Mouse (Mus musculus) colon, adult 2 months (tissue): Measurements from ENCODE around the gene Cdca5. TPM values are rescaled to one million over a fixed set of nuclear protein-coding genes. Genes with fewer than 3 reads are reported as not detected.

Source experiments
- polyA plus RNA-seq: library from polyadenylated mRNA; depleted of rRNA; stranded (reverse); fragments of >200 nt; gene quantifications from 2 replicates; pipeline ENCODE4 v1.2.3, GENCODE M21; 2012; rRNA removed

Cdca5 gene
- polyA plus RNA-seq, 1 experiment, result 4.1 TPM

Other genes starting within 250 kb of the Cdca5 start
- 29.7 and 32.5 TPM in 2 replicates for gene Frmd8, start 209.7 kb upstream of the Cdca5 start, polyA plus RNA-seq
- gene Slc25a45, start 207.2 kb upstream of the Cdca5 start, polyA plus RNA-seq, result 7.3 and 9.9 TPM in 2 replicates
- 0.57 and 0.62 TPM in 2 replicates for gene Tigd3, start 190.8 kb upstream of the Cdca5 start, polyA plus RNA-seq
- 53.4 and 61.3 TPM in 2 replicates for gene Dpf2, start 172.0 kb upstream of the Cdca5 start, polyA plus RNA-seq
- 7.0 and 7.3 TPM in 2 replicates for gene Cdc42ep2, start 160.2 kb upstream of the Cdca5 start, polyA plus RNA-seq
- gene Pola2, start 120.8 kb upstream of the Cdca5 start, polyA plus RNA-seq, result 22.8 and 27.7 TPM in 2 replicates
- gene Slc22a20, start 98.8 kb upstream of the Cdca5 start, polyA plus RNA-seq, result 0.06 TPM in 1 of 2 replicates, not detected in the other
- gene Capn1, start 69.1 kb upstream of the Cdca5 start, polyA plus RNA-seq, result 69.9 and 86.7 TPM in 2 replicates
- 56.5 and 68.0 TPM in 2 replicates for gene Syvn1, start 38.4 kb upstream of the Cdca5 start, polyA plus RNA-seq
- 11.1 and 13.7 TPM in 2 replicates for gene Mrpl49, start 27.2 kb upstream of the Cdca5 start, polyA plus RNA-seq
- 2,245 and 2,287 TPM in 2 replicates for gene Fau, start 27.1 kb upstream of the Cdca5 start, polyA plus RNA-seq
- gene Znhit2, start 23.8 kb upstream of the Cdca5 start, polyA plus RNA-seq, result 81.0 and 86.7 TPM in 2 replicates
- 68.6 and 88.1 TPM in 2 replicates for gene Tm7sf2, start 16.6 kb upstream of the Cdca5 start, polyA plus RNA-seq
- gene Vps51, start 7.8 kb upstream of the Cdca5 start, polyA plus RNA-seq, result 86.3 and 87.2 TPM in 2 replicates
- gene Tmem262, start 5.0 kb upstream of the Cdca5 start, polyA plus RNA-seq, result 1.3 TPM in 1 of 2 replicates, not detected in the other
- gene Gm28374, start 2.7 kb upstream of the Cdca5 start, polyA plus RNA-seq, result 0.34 and 0.72 TPM in 2 replicates
- 96.4 and 116 TPM in 2 replicates for gene Zfpl1, start within 50 bp of the Cdca5 start, polyA plus RNA-seq
- gene AC131692.1, start 9.4 kb downstream of the Cdca5 start, polyA plus RNA-seq, result not detected in 2 replicates
- gene Naaladl1, start 20.8 kb downstream of the Cdca5 start, polyA plus RNA-seq, result 17.8 and 47.8 TPM in 2 replicates
- 60.1 and 60.7 TPM in 2 replicates for gene Sac3d1, start 33.7 kb downstream of the Cdca5 start, polyA plus RNA-seq
- 59.0 and 65.6 TPM in 2 replicates for gene Snx15, start 43.3 kb downstream of the Cdca5 start, polyA plus RNA-seq
- gene Batf2, start 56.0 kb downstream of the Cdca5 start, polyA plus RNA-seq, result 60.8 and 73.8 TPM in 2 replicates
- gene Arl2, start 56.6 kb downstream of the Cdca5 start, polyA plus RNA-seq, result 95.4 and 114 TPM in 2 replicates
- 0.12 and 0.91 TPM in 2 replicates for gene Majin, start 99.4 kb downstream of the Cdca5 start, polyA plus RNA-seq
- 0.45 and 0.97 TPM in 2 replicates for gene Gpha2, start 141.4 kb downstream of the Cdca5 start, polyA plus RNA-seq
- 84.5 and 109 TPM in 2 replicates for gene Ppp2r5b, start 150.9 kb downstream of the Cdca5 start, polyA plus RNA-seq
- 61.7 and 63.2 TPM in 2 replicates for gene Atg2a, start 156.7 kb downstream of the Cdca5 start, polyA plus RNA-seq
- 286 and 304 TPM in 2 replicates for gene Ehd1, start 191.7 kb downstream of the Cdca5 start, polyA plus RNA-seq
- 69.5 and 74.2 TPM in 2 replicates for gene Cdc42bpg, start 221.5 kb downstream of the Cdca5 start, polyA plus RNA-seq
- gene Men1, start 250.0 kb downstream of the Cdca5 start, polyA plus RNA-seq, result 50.2 and 51.0 TPM in 2 replicates